Mouse (Mus musculus): ENCODE measurements around the gene a. TPM values are rescaled to one million over a fixed set of nuclear protein-coding genes. Genes with fewer than 3 reads are reported as not detected.
A peak's percentile ranks its signal among the peaks of the same experiment; 100 is the strongest.

Gene a
- polyA plus RNA-seq, 1 experiment from 2014 or later, result 0.22 TPM

- H3K4me2 ChIP-seq, result no peak overlapping the region
- no peak overlapping the region for H3K9ac ChIP-seq
- H3K27ac ChIP-seq, result no peak overlapping the region
- H3K4me1 ChIP-seq (replicated peaks), result peaks cover 19% of the 10 kb centered on the region
- H3K27me3 ChIP-seq, result no peaks in the 10 kb centered on the region
- 67% methylated on average over 5 of the region's 5 CpGs for WGBS (ENCODE audit: insufficient replicate concordance)
- H3K36me3 ChIP-seq, result no peaks in the 10 kb centered on the region
- no peak overlapping the region for H3K4me3 ChIP-seq (replicated peaks)
- DNase-seq (no peak), ATAC-seq (ENCODE audit: low read depth) (no peak)
- no peaks in the 10 kb centered on the region for H3K9me3 ChIP-seq (replicated peaks)
Observed at GRCm38 (mm10) chr2:155084546-155084945, 293.3 kb downstream of the a start.

DNA sequence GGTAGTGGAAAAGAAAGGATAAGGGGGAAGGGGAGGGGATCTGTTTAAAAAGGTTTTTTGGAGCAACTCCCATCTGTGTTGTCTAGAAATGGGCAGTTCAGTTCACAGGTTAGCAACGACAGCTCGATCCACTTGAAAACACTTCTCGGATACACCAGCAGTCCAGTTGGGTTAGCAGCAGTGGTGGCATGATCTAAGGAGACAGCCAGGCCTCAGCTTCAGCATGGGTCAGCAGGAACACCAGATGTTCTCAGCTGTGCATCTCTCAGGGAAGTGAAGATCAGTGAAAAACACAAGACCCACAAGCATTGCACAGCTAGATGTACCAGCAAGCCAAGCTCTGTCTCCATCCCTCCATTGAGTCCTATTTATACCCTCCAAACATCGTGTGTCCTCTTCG is 295.1 kb downstream of the a start:
- peaks cover 33% of the 10 kb centered on the region for H3K4me1 ChIP-seq (replicated peaks)
- DNase-seq (no peak), ATAC-seq (ENCODE audit: low read depth) (no peak)
- H3K36me3 ChIP-seq, result no peaks in the 10 kb centered on the region
- WGBS (ENCODE audit: insufficient replicate concordance), result 78% methylated on average over 5 of the region's 5 CpGs
- no peak overlapping the region for H3K27ac ChIP-seq
- no peaks in the 10 kb centered on the region for H3K27me3 ChIP-seq
- H3K4me3 ChIP-seq (replicated peaks), result no peak overlapping the region
- no peak overlapping the region for H3K9ac ChIP-seq
- no peak overlapping the region for H3K4me2 ChIP-seq
- H3K9me3 ChIP-seq (replicated peaks), result no peaks in the 10 kb centered on the region

GRCm38 (mm10) chr2:155088264-155088663 is 297.1 kb downstream of the a start:
- no peak overlapping the region for H3K4me2 ChIP-seq

DNA sequence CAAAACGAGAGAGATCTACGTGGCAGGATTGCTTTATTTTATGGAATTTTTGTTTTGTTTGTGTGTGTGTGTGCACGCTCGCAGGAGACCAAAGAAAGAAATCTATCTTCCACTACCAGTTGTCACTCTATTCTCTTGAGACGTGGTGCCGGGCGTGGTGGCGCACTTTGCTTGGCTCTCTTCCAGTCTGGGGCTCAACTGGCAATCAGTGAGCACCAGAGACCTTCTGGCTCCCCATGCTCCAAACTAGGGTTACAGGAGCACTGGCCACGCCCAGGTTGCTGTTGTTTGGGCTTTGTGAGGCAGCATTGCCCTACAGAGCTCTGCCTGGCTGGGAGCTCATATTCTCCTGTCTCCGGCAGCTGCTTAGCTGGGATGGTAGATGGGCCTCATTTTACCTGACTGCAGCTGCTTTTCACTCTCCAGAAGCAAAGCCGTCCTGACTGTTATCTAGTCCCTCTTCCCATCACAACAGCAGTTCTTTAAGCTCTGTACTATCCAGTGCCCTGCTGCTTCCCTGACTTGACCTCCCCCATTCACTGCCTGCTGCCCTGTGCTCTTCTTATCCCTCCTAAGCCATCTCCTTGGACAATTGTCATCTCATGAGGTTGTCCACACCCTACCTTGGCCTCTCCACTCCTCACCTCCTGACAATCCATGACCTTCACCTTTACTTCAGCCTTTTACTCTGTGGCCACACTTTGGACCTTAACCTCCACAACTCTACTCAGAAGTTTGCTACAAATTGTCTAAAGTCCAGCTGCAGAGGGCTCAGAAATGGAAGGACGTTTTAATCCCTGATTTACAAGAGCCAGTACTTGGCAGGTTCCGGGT is 299.9 kb downstream of the a start:
- 25% methylated on average over 13 of the region's 13 CpGs for WGBS (ENCODE audit: insufficient replicate concordance)
- Histone ChIP-seq H3K4me2 (peak overlapping the region; percentile 49), H3K27ac (peak overlapping the region; percentile 84), H3K9me3 (replicated peaks) (no peaks in the 10 kb centered on the region), H3K27me3 (no peaks in the 10 kb centered on the region), H3K4me3 (replicated peaks) (no peak overlapping the region), H3K9ac (peak overlapping the region; percentile 34), H3K4me1 (replicated peaks) (peaks cover 56% of the 10 kb centered on the region), H3K36me3 (no peaks in the 10 kb centered on the region)
- ATAC-seq (ENCODE audit: low read depth), result peak; percentile 91
- peak; percentile 29 for DNase-seq

More at GRCm38 (mm10) chr2:155088264-155088663, 297.1 kb downstream of the a start:
- Histone ChIP-seq H3K27ac (no peak overlapping the region), H3K27me3 (no peaks in the 10 kb centered on the region), H3K9ac (no peak overlapping the region), H3K36me3 (no peaks in the 10 kb centered on the region), H3K4me3 (replicated peaks) (no peak overlapping the region), H3K9me3 (replicated peaks) (no peaks in the 10 kb centered on the region), H3K4me1 (replicated peaks) (peaks cover 50% of the 10 kb centered on the region)
- 19% methylated on average over 6 of the region's 6 CpGs for WGBS (ENCODE audit: insufficient replicate concordance)
- DNase-seq (no peak), ATAC-seq (ENCODE audit: low read depth) (no peak)

GRCm38 (mm10) chr2:155091743-155092075 is 300.5 kb downstream of the a start:
- DNase-seq, result no peak
- peak; percentile 69 for ATAC-seq (ENCODE audit: low read depth)

GRCm38 (mm10) chr2:155093418-155093817 is 302.2 kb downstream of the a start:
- peak overlapping the region; percentile 65 for H3K27ac ChIP-seq
- H3K4me1 ChIP-seq (replicated peaks), result peaks cover 49% of the 10 kb centered on the region
- H3K9ac ChIP-seq, result no peak overlapping the region
- WGBS (ENCODE audit: insufficient replicate concordance), result 11% methylated on average over 4 of the region's 4 CpGs
- no peaks in the 10 kb centered on the region for H3K9me3 ChIP-seq (replicated peaks)
- DNase-seq (no peak), ATAC-seq (ENCODE audit: low read depth) (no peak)
- no peaks in the 10 kb centered on the region for H3K36me3 ChIP-seq
- H3K4me3 ChIP-seq (replicated peaks), result no peak overlapping the region
- no peaks in the 10 kb centered on the region for H3K27me3 ChIP-seq
- H3K4me2 ChIP-seq, result no peak overlapping the region

More at GRCm38 (mm10) chr2:155091743-155092075, 300.5 kb downstream of the a start:
- Histone ChIP-seq H3K27ac (peak overlapping the region; percentile 84), H3K36me3 (no peaks in the 10 kb centered on the region), H3K9me3 (replicated peaks) (no peaks in the 10 kb centered on the region), H3K27me3 (no peaks in the 10 kb centered on the region), H3K4me3 (replicated peaks) (no peak overlapping the region), H3K4me1 (replicated peaks) (peaks cover 56% of the 10 kb centered on the region), H3K4me2 (peak overlapping the region; percentile 49), H3K9ac (peak overlapping the region; percentile 34)
- 41% methylated on average over 3 of the region's 3 CpGs for WGBS (ENCODE audit: insufficient replicate concordance)

GRCm38 (mm10) chr2:155098720-155099380 is 307.6 kb downstream of the a start:
- Histone ChIP-seq H3K27me3 (no peaks in the 10 kb centered on the region), H3K4me1 (replicated peaks) (peaks cover 29% of the 10 kb centered on the region), H3K36me3 (no peaks in the 10 kb centered on the region), H3K9me3 (replicated peaks) (no peaks in the 10 kb centered on the region), H3K4me2 (no peak overlapping the region), H3K9ac (no peak overlapping the region), H3K4me3 (replicated peaks) (no peak overlapping the region), H3K27ac (no peak overlapping the region)
- 80% methylated on average over 9 of the region's 9 CpGs for WGBS (ENCODE audit: insufficient replicate concordance)
- DNase-seq (no peak), ATAC-seq (ENCODE audit: low read depth) (no peak)

GRCm38 (mm10) chr2:155099421-155099820 is 308.2 kb downstream of the a start:
- no peak for DNase-seq
- Histone ChIP-seq H3K4me2 (no peak overlapping the region), H3K27me3 (no peaks in the 10 kb centered on the region), H3K4me1 (replicated peaks) (peaks cover 29% of the 10 kb centered on the region), H3K9me3 (replicated peaks) (no peaks in the 10 kb centered on the region), H3K9ac (no peak overlapping the region), H3K36me3 (no peaks in the 10 kb centered on the region), H3K4me3 (replicated peaks) (no peak overlapping the region), H3K27ac (no peak overlapping the region)
- WGBS (ENCODE audit: insufficient replicate concordance), result 79% methylated on average over 7 of the region's 7 CpGs
- ATAC-seq (ENCODE audit: low read depth), result no peak

GRCm38 (mm10) chr2:155099994-155100795 is 309.0 kb downstream of the a start:
- peaks cover 29% of the 10 kb centered on the region for H3K4me1 ChIP-seq (replicated peaks)
- H3K4me2 ChIP-seq, result no peak overlapping the region
- WGBS (ENCODE audit: insufficient replicate concordance), result 65% methylated on average over 14 of the region's 14 CpGs
- no peaks in the 10 kb centered on the region for H3K9me3 ChIP-seq (replicated peaks)
- no peak overlapping the region for H3K27ac ChIP-seq
- no peak overlapping the region for H3K4me3 ChIP-seq (replicated peaks)
- no peaks in the 10 kb centered on the region for H3K27me3 ChIP-seq
- ATAC-seq (ENCODE audit: low read depth) (no peak; the same call in 1 of the 2 replicates), DNase-seq (no peak)
- H3K36me3 ChIP-seq, result no peaks in the 10 kb centered on the region
- no peak overlapping the region for H3K9ac ChIP-seq

All from liver, embryonic 13.5 days (tissue).